Mouse (Mus musculus) liver, postnatal 0 days (tissue): ENCODE measurements at regions not wholly inside any gene's neighbourhood (a gene's known extent, or its start where the extent isn't known, plus 50 kb on each side); places are given as distances from the start of the nearest gene placed in this dataset.
A peak's percentile ranks its signal among the peaks of the same experiment; 100 is the strongest.

ENCODE experiments used
- ATAC-seq: fragments of 200-750 bp; cut with Nextera tagmentation; 2 replicates; pipeline ENCODE4 v1.8.0; 2017; ENCODE audit warnings: mild to moderate bottlenecking, moderate library complexity
- DNase-seq: peaks from one replicate; pipeline ENCODE4 v3.0.0-alpha.2; 2016
- H3K27ac ChIP-seq: fragments of 300-500 bp; sonication (generic); 2 replicates; pipeline ENCODE4 v1.5.1; 2014; ENCODE audit warnings: antibody characterized with exemption, moderate library complexity, mild to moderate bottlenecking, low read depth
- H3K27me3 ChIP-seq: fragments of 300-500 bp; sonication (generic); 2 replicates; pipeline ENCODE4 v1.6.1; 2014; ENCODE audit warnings: low read length, control low read depth, mixed read lengths; ENCODE audit not compliant: insufficient read depth
- H3K36me3 ChIP-seq: fragments of 300-500 bp; sonication (generic); replicated peaks from 2 replicates; pipeline ENCODE4 v1.6.1; 2014; ENCODE audit warnings: mild to moderate bottlenecking, control low read depth, low read length, moderate library complexity, mixed read lengths; ENCODE audit not compliant: insufficient read depth
- H3K4me1 ChIP-seq: fragments of 300-500 bp; sonication (generic); 2 replicates; pipeline ENCODE4 v1.6.1; 2014; ENCODE audit warnings: antibody characterized with exemption, mild to moderate bottlenecking, control low read depth; ENCODE audit not compliant: insufficient read depth
- H3K4me2 ChIP-seq: fragments of 300-500 bp; sonication (generic); 2 replicates; pipeline ENCODE4 v1.6.1; 2014; ENCODE audit warnings: low read depth, mild to moderate bottlenecking, low read length, moderate library complexity, mixed read lengths
- H3K4me3 ChIP-seq: fragments of 300-500 bp; sonication (generic); 2 replicates; pipeline ENCODE4 v1.5.1; 2014; ENCODE audit warnings: low read depth, low read length
- H3K9ac ChIP-seq: fragments of 300-500 bp; sonication (generic); replicated peaks from 2 replicates; pipeline ENCODE4 v1.6.1; 2014; ENCODE audit warnings: mild to moderate bottlenecking, moderate library complexity
- H3K9me3 ChIP-seq: fragments of 300-500 bp; sonication (generic); 2 replicates; pipeline ENCODE4 v1.6.1; 2016; ENCODE audit warnings: mild to moderate bottlenecking, control low read depth, low read length, mixed read lengths
- CTCF ChIP-seq: sonication (generic); IDR thresholded peaks from 2 replicates; pipeline ENCODE4 v1.5.1; 2016; ENCODE audit warnings: antibody characterized with exemption, low read depth
- EP300 ChIP-seq: IDR thresholded peaks from 2 replicates; pipeline ENCODE4 v1.6.1; 2016; ENCODE audit warnings: antibody characterized with exemption, low read depth, mild to moderate bottlenecking
- WGBS: fragments of 180-500 bp; shearing (Covaris S2); extraction: QIAGEN DNeasy Blood & Tissue Kit; methylation state at CpG from one replicate; pipeline ENCODE4 v1.1.7; 2014; ENCODE audit not compliant: insufficient replicate concordance; 5-methylcytosine and 5-hydroxymethylcytosine counted together

GRCm38 (mm10) chr16:65916831-65917230 lies 101.8 kb downstream of the Vgll3 start:
- H3K27ac ChIP-seq: no peak overlapping the region
- no peak overlapping the region for H3K9ac ChIP-seq
- no peaks in the 10 kb centered on the region for H3K27me3 ChIP-seq
- TF ChIP-seq EP300: no peak
- no peak for TF ChIP-seq CTCF
- no peaks in the 10 kb centered on the region for H3K36me3 ChIP-seq
- no peak overlapping the region for H3K4me3 ChIP-seq
- H3K4me2 ChIP-seq: no peak overlapping the region
- H3K4me1 ChIP-seq: no peaks in the 10 kb centered on the region
- DNase-seq (no peak), ATAC-seq (no peak)
- no peaks in the 10 kb centered on the region for H3K9me3 ChIP-seq
- 74% methylated on average over 7 of the region's 7 CpGs for WGBS

GRCm38 (mm10) chr16:65925986-65926385 lies 110.9 kb downstream of the Vgll3 start:
- no peak for TF ChIP-seq CTCF
- H3K4me3 ChIP-seq: no peak overlapping the region
- H3K4me2 ChIP-seq: no peak overlapping the region
- DNase-seq (no peak), ATAC-seq (no peak)
- no peaks in the 10 kb centered on the region for H3K36me3 ChIP-seq
- H3K27ac ChIP-seq: no peak overlapping the region
- H3K27me3 ChIP-seq: no peaks in the 10 kb centered on the region
- no peaks in the 10 kb centered on the region for H3K4me1 ChIP-seq
- H3K9me3 ChIP-seq: no peaks in the 10 kb centered on the region
- no peak overlapping the region for H3K9ac ChIP-seq
- 71% methylated on average over 1 of the region's 1 CpGs for WGBS

GRCm38 (mm10) chr16:65963829-65964228 lies 148.8 kb downstream of the Vgll3 start:
- H3K27me3 ChIP-seq: no peaks in the 10 kb centered on the region
- WGBS: 84% methylated on average over 4 of the region's 4 CpGs
- no peak overlapping the region for H3K27ac ChIP-seq
- no peak overlapping the region for H3K9ac ChIP-seq
- TF ChIP-seq CTCF: no peak
- TF ChIP-seq EP300: no peak
- no peaks in the 10 kb centered on the region for H3K4me1 ChIP-seq
- no peak overlapping the region for H3K4me2 ChIP-seq
- no peaks in the 10 kb centered on the region for H3K9me3 ChIP-seq
- no peaks in the 10 kb centered on the region for H3K36me3 ChIP-seq
- ATAC-seq (no peak), DNase-seq (no peak)
- H3K4me3 ChIP-seq: no peak overlapping the region

- no peak for DNase-seq
- H3K27me3 ChIP-seq: no peaks in the 10 kb centered on the region
- H3K9ac ChIP-seq: no peak overlapping the region
- H3K4me3 ChIP-seq: no peak overlapping the region
- no peaks in the 10 kb centered on the region for H3K4me1 ChIP-seq
- ATAC-seq: no peak
- H3K27ac ChIP-seq: no peak overlapping the region
- no peak overlapping the region for H3K4me2 ChIP-seq
- TF ChIP-seq CTCF (no peak), EP300 (no peak)
- no peaks in the 10 kb centered on the region for H3K36me3 ChIP-seq
- no peaks in the 10 kb centered on the region for H3K9me3 ChIP-seq
- 64% methylated on average over 1 of the region's 1 CpGs for WGBS
Measured at GRCm38 (mm10) chr16:65964260-65964659, 149.2 kb downstream of the Vgll3 start.

- no peak overlapping the region for H3K9ac ChIP-seq
- no peak for DNase-seq
- WGBS: 63% methylated on average over 4 of the region's 4 CpGs
- no peak overlapping the region for H3K4me3 ChIP-seq
- peak; percentile 76 for ATAC-seq
- H3K36me3 ChIP-seq: no peaks in the 10 kb centered on the region
- H3K4me2 ChIP-seq: no peak overlapping the region
- no peaks in the 10 kb centered on the region for H3K9me3 ChIP-seq
- no peak for TF ChIP-seq EP300
- TF ChIP-seq CTCF: no peak
- no peaks in the 10 kb centered on the region for H3K4me1 ChIP-seq
- H3K27ac ChIP-seq: no peak overlapping the region
- no peaks in the 10 kb centered on the region for H3K27me3 ChIP-seq
Measured at GRCm38 (mm10) chr16:65977075-65977474, 162.0 kb downstream of the Vgll3 start.

GRCm38 (mm10) chr16:65987186-65987585 lies 172.1 kb downstream of the Vgll3 start:
- WGBS: 40% methylated on average over 2 of the region's 2 CpGs
- Histone ChIP-seq H3K4me3 (no peak overlapping the region), H3K27ac (no peak overlapping the region), H3K27me3 (no peaks in the 10 kb centered on the region), H3K4me1 (no peaks in the 10 kb centered on the region), H3K9me3 (no peaks in the 10 kb centered on the region), H3K4me2 (no peak overlapping the region), H3K9ac (no peak overlapping the region), H3K36me3 (no peaks in the 10 kb centered on the region)
- no peak for ATAC-seq
- no peak for DNase-seq
- TF ChIP-seq EP300 (no peak), CTCF (no peak)

- no peaks in the 10 kb centered on the region for H3K9me3 ChIP-seq
- H3K4me1 ChIP-seq: no peaks in the 10 kb centered on the region
- no peaks in the 10 kb centered on the region for H3K27me3 ChIP-seq
- no peak overlapping the region for H3K27ac ChIP-seq
- H3K4me2 ChIP-seq: no peak overlapping the region
- no peak for TF ChIP-seq CTCF
- TF ChIP-seq EP300: no peak
- no peaks in the 10 kb centered on the region for H3K36me3 ChIP-seq
- no peak overlapping the region for H3K9ac ChIP-seq
- ATAC-seq: no peak
- no peak overlapping the region for H3K4me3 ChIP-seq
- DNase-seq: no peak
- 84% methylated on average over 1 of the region's 1 CpGs for WGBS
Measured at GRCm38 (mm10) chr16:65999343-65999742, 184.3 kb downstream of the Vgll3 start.
